Mouse (Mus musculus) heart, adult 9 months (tissue): ENCODE data around the gene Aldoart2.
"Not testable (repeated sequence)": the region's sequence is repeated elsewhere in the genome, so short reads cannot be mapped to it uniquely, and the experiment has no call there.

Source experiments
- DNase-seq, 2 experiments: peaks; one replicate each; pipeline ENCODE4 v3.0.0; 2022; ENCODE audit warnings: low spot score in 2 of 2

Gene Aldoart2

GRCm38 (mm10) chr12:55573794-55574193 is 8.8 kb downstream of the Aldoart2 start:
- DNase-seq, result no peak

- DNase-seq, result not testable (repeated sequence)
Measured at GRCm38 (mm10) chr12:55586936-55587335, 21.9 kb downstream of the Aldoart2 start.

GRCm38 (mm10) chr12:55598537-55598886 is 33.5 kb downstream of the Aldoart2 start:
- DNase-seq, result no peak

GRCm38 (mm10) chr12:55598887-55599561 is 34.0 kb downstream of the Aldoart2 start, which contains the start of gene Insm2:
Insm2 (plus strand) TSS chr12:55599427.
- no peak for DNase-seq

- DNase-seq, result peak; percentile 4 to 9
Measured at GRCm38 (mm10) chr12:55599639-55600502, 34.8 kb downstream of the Aldoart2 start.

GRCm38 (mm10) chr12:55600503-55600994 is 35.5 kb downstream of the Aldoart2 start:
- no peak for DNase-seq

GRCm38 (mm10) chr12:55604411-55604810 is 39.4 kb downstream of the Aldoart2 start:
- DNase-seq, result no peak

- DNase-seq, result no peak
Measured at GRCm38 (mm10) chr12:55607902-55608301, 42.9 kb downstream of the Aldoart2 start.

GRCm38 (mm10) chr12:55610812-55611211 is 45.8 kb downstream of the Aldoart2 start:
- no peak for DNase-seq
